Mouse (Mus musculus): ENCODE measurements at regions not wholly inside any gene's neighbourhood (a gene's known extent, or its start where the extent isn't known, plus 50 kb on each side); places are given as distances from the start of the nearest gene placed in this dataset.

DNA sequence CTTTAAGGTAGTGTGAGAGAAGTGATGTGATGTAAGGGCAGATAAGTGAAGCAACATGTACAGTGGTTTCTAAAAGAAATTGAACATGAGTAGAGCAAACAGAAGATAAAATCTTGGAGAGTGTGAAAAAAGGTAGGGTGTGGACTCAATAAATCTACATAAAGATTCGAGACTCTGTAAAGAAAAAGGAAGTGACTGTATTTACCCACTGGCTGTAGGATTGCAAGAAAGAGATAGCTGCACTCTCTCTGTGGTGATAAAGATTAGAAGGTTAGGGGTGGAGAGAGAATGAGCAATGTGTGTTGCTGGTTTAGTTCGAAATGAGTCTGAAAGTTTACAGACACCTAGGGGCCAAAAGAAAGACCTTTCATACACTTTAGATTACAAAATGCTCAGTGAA is 555.8 kb downstream of the Gm43517 start:
- no peak for TF ChIP-seq E2F4 (IDR thresholded peaks at IDR 0.05; ENCODE audit: insufficient read depth)
- TF ChIP-seq POLR2A (IDR thresholded peaks at IDR 0.05; ENCODE audit: insufficient read length, low read depth): no peak
- no peak for TF ChIP-seq MYOG (IDR thresholded peaks at IDR 0.05; ENCODE audit: control insufficient read depth in 1 of 3, insufficient read depth in 1 of 3, insufficient read length in 2 of 3, low read depth in 2 of 3)
- no peak for TF ChIP-seq CEBPB (IDR thresholded peaks at IDR 0.05; ENCODE audit: insufficient read depth, poor library complexity, severe bottlenecking)
- TF ChIP-seq TCF3 (IDR thresholded peaks at IDR 0.05; ENCODE audit: insufficient read length, low read depth): no peak
- TF ChIP-seq MYOD1 (IDR thresholded peaks at IDR 0.05; ENCODE audit: control insufficient read depth in 1 of 3, insufficient read length in 2 of 3, low read depth in 2 of 3): no peak
- no peak for TF ChIP-seq POLR2AphosphoS2 (IDR thresholded peaks at IDR 0.05; ENCODE audit: insufficient read length, low read depth)
- no peak for TF ChIP-seq TCF12 (IDR thresholded peaks at IDR 0.05; ENCODE audit: insufficient read depth, poor library complexity, severe bottlenecking)
- TF ChIP-seq MAX (IDR thresholded peaks at IDR 0.05; ENCODE audit: low read depth): no peak
- no peak for TF ChIP-seq SRF (IDR thresholded peaks at IDR 0.05; ENCODE audit: control insufficient read depth, insufficient read length, low read depth)
